Comparison of ENCODE assay signal across 12 mouse cellular contexts in the genomic region with DNA sequence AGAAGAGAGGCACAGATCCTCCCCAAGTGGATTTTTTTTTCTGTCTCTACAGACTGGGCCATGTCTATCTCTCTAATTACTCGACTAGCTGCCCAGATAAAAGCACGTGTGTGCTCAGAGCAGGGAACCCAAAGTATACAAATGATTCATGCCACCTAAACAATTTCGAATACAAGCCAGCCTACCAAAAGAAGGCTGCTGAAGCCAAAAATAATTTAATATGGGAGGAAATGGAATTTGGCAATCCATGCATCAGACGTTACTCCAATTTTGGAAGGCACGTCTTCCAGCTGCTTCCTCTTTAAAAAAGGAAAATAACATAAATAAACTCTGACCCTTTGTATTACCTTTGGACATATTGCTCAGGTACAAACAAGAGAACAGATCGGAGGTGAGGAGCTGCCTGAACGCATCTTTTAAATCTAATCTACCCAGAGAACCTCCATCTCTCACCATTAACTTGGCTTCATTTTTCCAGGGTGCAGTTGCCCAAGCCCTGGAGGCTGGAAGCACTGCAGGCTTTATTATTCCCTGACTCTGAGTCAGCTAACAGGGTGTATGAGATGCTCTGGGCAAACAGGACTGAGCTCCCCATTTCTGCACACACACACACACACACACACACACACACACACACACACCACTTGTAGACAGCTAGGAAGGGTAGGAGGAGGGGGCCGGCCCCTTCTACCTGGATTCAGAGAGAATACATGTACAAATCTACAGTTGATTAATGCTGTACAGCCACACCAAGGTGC.
DNase-seq lines count a peak whose midpoint lies in the region; ATAC-seq and TF ChIP-seq lines count a peak whose summit lies in the region.
"Had no signal": no experiment of that assay in that cellular context is flagged by ENCODE, and none has a peak within 500 bp of the region (broad histone marks: within the 10 kb centered on the region; RNA-seq: fewer than 3 reads in every experiment).

No protein-coding gene starts in this region.

- intact Hi-C loops in left cerebral cortex, adult 2 months (cut with DNase I), result loop anchor here (1.0 to 5.0 kb wide), 3 partner anchors 53 to 129 kb away; no protein-coding TSS in a partner anchor

- no peak for ATAC-seq in liver, postnatal 0 days
- ATAC-seq: Patski had no signal

- peak overlapping the region; percentile 67 for H3K4me3 ChIP-seq in heart, embryonic 10.5 days
- peak overlapping the region; percentile 62 for H3K4me3 ChIP-seq in left cerebral cortex, adult 2 months
- H3K4me3 ChIP-seq in liver, postnatal 0 days (ENCODE audit: low read depth, low read length), result no peak overlapping the region

- H3K9ac ChIP-seq in liver, postnatal 0 days (replicated peaks), result no peak overlapping the region

- H3K27ac ChIP-seq in heart, embryonic 10.5 days, result 0 out of 2 replicates have a peak overlapping the region, but pooled peaks have one; percentile 29
- H3K27ac ChIP-seq in left cerebral cortex, adult 2 months, result peak overlapping the region; percentile 91
- H3K27ac ChIP-seq in liver, postnatal 0 days (ENCODE audit: low read depth), result no peak overlapping the region

- no peaks in the 10 kb centered on the region for H3K36me3 ChIP-seq in heart, embryonic 10.5 days
- no peaks in the 10 kb centered on the region for H3K36me3 ChIP-seq in liver, postnatal 0 days (replicated peaks; ENCODE audit: insufficient read depth, low read length)
- H3K36me3 ChIP-seq: midbrain, embryonic 10.5 days had no signal

- no peak for TF ChIP-seq EP300 in liver, postnatal 0 days (IDR thresholded peaks at IDR 0.05; ENCODE audit: low read depth)

- peaks cover 19% of the 10 kb centered on the region for H3K4me1 ChIP-seq in heart, embryonic 10.5 days
- no peaks in the 10 kb centered on the region for H3K4me1 ChIP-seq in liver, postnatal 0 days (ENCODE audit: insufficient read depth)

- H3K4me2 ChIP-seq in liver, postnatal 0 days (ENCODE audit: low read depth, low read length), result peak overlapping the region; percentile 32; the same call in 1 of the 2 replicates

- no peaks in the 10 kb centered on the region for H3K9me3 ChIP-seq in heart, embryonic 10.5 days
- H3K9me3 ChIP-seq in liver, postnatal 0 days (ENCODE audit: low read length), result no peaks in the 10 kb centered on the region
- H3K9me3 ChIP-seq: midbrain, embryonic 10.5 days had no signal

- no peaks in the 10 kb centered on the region for H3K27me3 ChIP-seq in heart, embryonic 10.5 days (ENCODE audit: insufficient read depth, poor library complexity, severe bottlenecking)
- no peaks in the 10 kb centered on the region for H3K27me3 ChIP-seq in liver, postnatal 0 days (ENCODE audit: insufficient read depth, low read length)
- H3K27me3 ChIP-seq: Patski had no signal

- no peak for TF ChIP-seq CTCF in left cerebral cortex, adult 2 months (IDR thresholded peaks at IDR 0.05)
- no peak for TF ChIP-seq CTCF in liver, postnatal 0 days (IDR thresholded peaks at IDR 0.05; ENCODE audit: low read depth)

- 58% methylated on average over 8 of the region's 8 CpGs for WGBS in heart, embryonic 10.5 days
- 59% methylated on average over 8 of the region's 8 CpGs for WGBS in liver, postnatal 0 days (ENCODE audit: insufficient replicate concordance)

- peak; percentile 25 for DNase-seq in heart, embryonic 10.5 days (ENCODE audit: low spot score)
- DNase-seq in heart, adult 9 months (ENCODE audit: low spot score in 2 of 2), result no peak
- DNase-seq in left cerebral cortex, adult 2 months (ENCODE audit: extremely low spot score in 1 of 2, low spot score in 2 of 2), result no peak
- DNase-seq in left cerebral cortex, adult 9 months (ENCODE audit: low spot score in 2 of 2), result no peak
- peak; percentile 47 for DNase-seq in brain, adult 2 months (ENCODE audit: low read depth, low spot score)
- DNase-seq in liver, postnatal 0 days, result no peak
- no peak for DNase-seq in natural killer cell, adult 2 months (ENCODE audit: low spot score in 2 of 2)
- no peak for DNase-seq in retina, postnatal 1 day
- DNase-seq: adrenal gland, postnatal 25 days; cerebellum, adult 9-11 months had no signal

Comparison
In these comparisons a context has a peak if more than half of its experiments do, and no peak if none do; other contexts are left out.
1. DNase-seq: peak in heart, embryonic 10.5 days (single experiment) and brain, adult 2 months (single experiment); none in heart, adult 9 months (0 of 2), left cerebral cortex, adult 2 months (0 of 2), left cerebral cortex, adult 9 months (0 of 2), liver, postnatal 0 days (single experiment), natural killer cell, adult 2 months (0 of 2) and retina, postnatal 1 day (single experiment).